Mouse (Mus musculus) spleen, postnatal 36 days (tissue): Measurements from ENCODE around the gene Btbd11.

Experiments used
- DNase-seq, 2 experiments: peaks; one replicate each; pipeline ENCODE4 v3.0.0; 2022; ENCODE audit warnings: low spot score in 2 of 2, mixed read lengths in 1 of 2

Btbd11 gene

GRCm38 (mm10) chr10:85591296-85591695, 204.7 kb downstream of the Btbd11 start:
- DNase-seq: no peak

GRCm38 (mm10) chr10:85591986-85592385, 205.4 kb downstream of the Btbd11 start:
- DNase-seq: no peak

DNA sequence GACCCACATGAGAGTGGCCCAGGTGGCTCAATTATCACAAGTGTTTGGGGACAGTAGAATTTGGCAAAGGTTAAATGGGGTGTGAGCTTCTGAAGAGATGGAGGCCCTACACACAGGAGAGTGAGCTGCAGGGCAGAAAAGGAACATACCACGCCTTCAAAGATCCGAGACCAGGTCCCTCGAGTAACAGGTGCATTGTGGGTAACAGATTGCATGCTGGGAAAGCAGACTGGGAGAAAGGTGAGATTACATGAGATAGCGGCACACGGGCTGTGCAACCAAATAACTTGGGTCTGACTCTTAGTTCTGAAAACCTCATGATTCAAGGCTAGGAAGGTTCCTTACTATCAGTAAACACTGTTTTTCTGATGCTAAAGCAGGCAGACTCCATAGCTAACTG, 209.7 kb downstream of the Btbd11 start:
- DNase-seq: no peak

DNA sequence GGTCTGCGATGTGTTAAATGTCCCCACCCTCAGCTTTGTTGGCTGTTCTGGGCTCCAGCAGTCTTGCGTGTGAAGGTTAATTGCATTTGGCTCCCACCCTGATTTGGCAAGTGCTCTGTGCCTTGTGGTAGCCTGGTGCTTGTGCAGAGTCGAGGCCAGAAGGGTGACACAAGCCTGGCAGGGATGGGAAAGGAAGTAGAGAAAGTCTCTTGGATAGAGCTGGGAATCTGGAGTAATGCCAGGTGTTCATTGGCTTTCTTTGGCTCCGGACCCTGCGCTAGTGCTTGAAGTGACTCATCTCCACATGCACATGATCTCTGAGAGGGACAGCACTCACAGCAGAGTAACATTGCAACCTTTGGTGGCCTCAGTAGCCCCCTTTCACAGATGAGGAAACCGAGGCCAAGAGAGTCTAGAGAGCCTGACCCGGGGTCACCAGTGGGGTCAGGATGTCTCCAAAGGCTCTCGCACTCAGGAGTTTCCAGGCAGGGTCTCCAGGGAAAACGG, 211.5 kb downstream of the Btbd11 start:
- DNase-seq: no peak

- DNase-seq: no peak
Observed at GRCm38 (mm10) chr10:85598603-85599542, 212.3 kb downstream of the Btbd11 start.

- no peak for DNase-seq
Observed at GRCm38 (mm10) chr10:85602546-85602945, 215.9 kb downstream of the Btbd11 start.

- no peak for DNase-seq
Observed at GRCm38 (mm10) chr10:85604556-85604955, 217.9 kb downstream of the Btbd11 start.

GRCm38 (mm10) chr10:85608550-85609278, 222.1 kb downstream of the Btbd11 start:
- no peak for DNase-seq

- no peak for DNase-seq
Observed at GRCm38 (mm10) chr10:85617080-85617479, 230.5 kb downstream of the Btbd11 start.

GRCm38 (mm10) chr10:85617501-85618417, 231.1 kb downstream of the Btbd11 start:
- DNase-seq: no peak

GRCm38 (mm10) chr10:85621067-85621466, 234.5 kb downstream of the Btbd11 start:
- DNase-seq: no peak

DNA sequence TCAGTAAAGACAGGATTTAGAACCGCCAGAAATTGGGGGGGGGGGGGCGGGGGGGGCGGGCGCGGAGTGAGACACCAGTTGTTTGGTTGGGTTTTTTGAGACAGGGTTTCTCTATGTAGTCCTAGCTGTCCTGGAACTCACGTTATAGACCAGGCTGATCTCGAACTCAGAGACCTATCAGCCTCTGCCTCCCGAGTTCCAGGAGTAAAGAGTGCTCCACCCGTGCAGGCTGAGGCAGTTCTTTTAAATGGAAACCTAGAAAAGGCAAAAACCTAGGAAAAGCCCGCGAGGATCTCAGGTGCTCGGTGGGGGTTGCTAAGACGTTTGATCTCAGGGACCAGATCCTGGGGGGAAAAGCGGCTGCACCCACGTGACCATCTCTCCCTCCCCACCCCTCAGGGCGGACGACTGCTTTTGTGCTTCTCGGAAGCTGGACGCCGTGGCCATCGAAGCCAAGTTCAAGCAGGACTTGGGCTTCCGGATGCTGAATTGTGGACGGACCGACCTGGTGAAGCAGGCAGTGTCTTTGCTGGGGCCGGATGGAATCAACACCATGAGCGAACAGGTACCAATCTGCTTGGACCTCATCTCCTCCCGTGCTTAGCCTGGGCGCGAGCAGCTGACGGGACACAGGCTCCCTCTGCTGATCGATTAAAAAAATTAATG, 238.0 kb downstream of the Btbd11 start:
- DNase-seq: peak in 1 of 2 experiments; percentile 8

DNA sequence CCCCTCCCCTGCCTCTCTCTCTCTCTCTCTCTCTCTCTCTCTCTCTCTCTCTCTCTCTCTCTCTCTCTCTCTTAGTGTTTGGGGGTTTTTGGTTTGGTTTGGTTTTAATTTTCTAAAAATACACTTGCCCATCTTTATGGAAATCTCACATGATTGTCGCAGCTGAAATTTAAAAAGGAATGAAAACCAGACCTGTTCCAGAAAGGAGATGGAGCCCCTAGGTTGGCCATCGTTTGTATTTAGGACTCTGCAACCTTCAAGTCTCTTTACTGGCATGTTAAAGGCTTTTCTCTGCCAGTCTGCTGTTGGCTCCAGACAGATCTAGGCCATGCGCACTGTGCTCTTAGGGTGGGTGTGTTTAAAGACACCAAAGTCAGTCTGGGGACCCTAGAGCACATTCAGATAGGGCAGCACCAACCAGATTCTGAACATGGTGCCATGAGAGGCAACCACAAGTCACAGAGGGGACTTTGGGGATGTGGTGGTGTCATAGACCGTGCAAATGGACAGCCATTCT, 238.6 kb downstream of the Btbd11 start:
- DNase-seq: no peak

DNA sequence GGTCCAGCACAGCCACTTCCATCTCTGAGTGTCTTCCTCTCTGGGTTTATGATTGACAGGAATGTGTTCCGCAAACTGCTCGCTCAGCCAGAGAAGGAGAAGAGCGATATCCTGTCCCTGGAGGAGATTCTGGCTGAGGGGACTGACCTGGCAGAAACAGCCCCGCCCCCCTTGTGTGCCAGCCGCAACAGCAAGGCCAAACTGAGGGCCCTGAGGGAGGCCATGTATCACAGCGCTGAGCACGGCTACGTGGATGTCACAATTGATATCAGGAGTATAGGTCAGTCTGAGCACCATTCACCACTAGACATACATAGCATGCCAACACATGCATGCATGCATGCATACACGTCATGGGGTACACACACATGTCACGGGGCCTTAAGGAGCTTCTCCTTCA, 245.4 kb downstream of the Btbd11 start:
- no peak for DNase-seq

DNA sequence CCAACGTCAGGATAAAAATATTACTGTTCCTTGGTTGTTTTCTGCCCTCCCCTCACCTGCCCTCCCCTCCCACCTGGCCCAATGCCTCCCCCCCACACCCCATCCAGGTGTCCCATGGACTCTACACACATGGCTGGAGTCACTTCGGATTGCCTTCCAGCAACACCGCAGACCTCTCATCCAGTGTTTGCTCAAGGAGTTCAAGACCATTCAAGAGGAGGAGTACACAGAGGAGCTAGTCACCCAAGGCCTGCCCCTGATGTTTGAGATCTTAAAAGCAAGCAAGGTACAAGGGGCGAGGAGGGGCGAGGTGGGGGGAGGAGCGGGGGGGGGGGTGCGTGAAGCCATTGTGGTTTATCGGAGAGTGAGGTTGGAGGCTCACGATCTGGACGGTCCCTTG, 247.0 kb downstream of the Btbd11 start:
- DNase-seq: no peak

DNA sequence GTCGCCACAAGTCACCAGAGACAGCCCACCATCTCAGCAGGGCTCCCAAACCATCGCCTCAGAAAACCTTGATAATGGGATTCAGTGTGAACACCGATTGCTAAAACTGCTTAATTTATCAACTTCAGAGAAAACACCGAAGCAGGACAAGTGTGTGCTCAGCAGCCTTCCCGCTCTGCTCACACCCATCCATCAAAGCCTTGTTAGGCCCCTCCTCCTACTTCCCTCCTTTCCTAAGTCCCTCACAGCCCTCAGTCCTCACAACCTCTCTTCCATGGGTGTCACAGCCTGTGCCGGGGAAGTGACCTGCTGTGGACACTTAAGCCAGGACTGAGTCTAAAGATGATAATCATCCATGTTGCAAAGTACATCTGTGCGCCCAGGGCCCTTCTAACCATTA, 251.0 kb downstream of the Btbd11 start:
- DNase-seq: no peak

- no peak for DNase-seq
Observed at GRCm38 (mm10) chr10:85638141-85638540, 251.5 kb downstream of the Btbd11 start.

DNA sequence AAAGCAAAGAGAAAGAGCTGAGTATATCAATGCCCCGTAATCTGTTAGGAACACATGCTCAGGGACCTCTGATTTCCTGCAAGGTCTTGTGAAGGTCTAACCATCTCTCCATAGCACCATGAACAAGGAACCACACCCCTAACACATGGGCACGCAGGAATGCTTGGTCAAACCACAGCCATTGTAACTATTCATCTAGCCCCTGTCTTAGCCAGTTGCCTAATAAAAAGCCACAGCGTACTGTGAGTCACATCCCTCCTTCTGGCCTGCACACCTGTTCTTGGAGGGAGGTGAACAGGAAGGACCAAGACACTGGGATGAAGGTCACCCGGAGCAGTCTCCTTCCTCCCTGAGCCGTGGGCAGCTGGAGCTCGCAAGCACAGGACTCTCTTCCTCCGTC, 253.0 kb downstream of the Btbd11 start:
- DNase-seq: no peak

- no peak for DNase-seq
Observed at GRCm38 (mm10) chr10:85640408-85640807, 253.8 kb downstream of the Btbd11 start.

DNA sequence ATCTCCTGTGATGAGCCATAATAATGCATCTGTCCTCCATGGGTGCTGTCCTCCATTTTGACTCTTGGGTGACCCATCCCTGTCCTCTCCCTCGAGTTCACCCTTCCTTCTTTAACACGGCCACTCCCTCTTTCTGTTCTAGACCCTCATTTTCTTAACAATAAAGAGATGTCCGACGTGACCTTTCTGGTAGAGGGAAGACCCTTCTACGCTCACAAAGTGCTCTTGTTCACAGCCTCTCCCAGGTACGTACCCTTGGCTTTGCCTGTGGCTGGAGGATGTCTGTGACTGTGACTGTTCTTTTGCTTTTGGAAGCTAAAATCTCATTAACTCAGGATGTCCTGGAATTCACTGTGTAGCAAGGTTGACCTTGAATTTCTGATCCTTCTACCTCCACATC, 258.7 kb downstream of the Btbd11 start:
- DNase-seq: no peak

- peak; percentile 3 for DNase-seq
Observed at GRCm38 (mm10) chr10:85651706-85652105, 265.1 kb downstream of the Btbd11 start.
